In the genomic region with DNA sequence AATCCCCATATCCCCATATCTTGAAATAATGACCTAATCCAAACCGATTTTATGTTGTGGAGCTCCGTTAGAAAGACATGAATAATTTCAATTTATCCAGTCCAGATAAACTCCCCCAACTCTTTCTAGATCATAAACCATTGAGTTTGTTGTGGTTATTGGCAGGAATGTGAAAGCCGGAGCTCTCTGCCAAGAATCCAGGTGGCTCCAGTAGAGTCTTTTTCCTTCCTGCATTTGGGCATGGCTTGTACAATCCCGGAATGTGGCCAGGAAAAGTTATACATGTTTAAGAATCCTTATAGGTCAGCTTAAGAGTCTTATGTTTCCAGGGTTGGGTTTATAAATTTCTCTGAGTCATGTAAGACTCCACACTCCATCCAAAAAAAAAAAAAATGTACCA, we compare ENCODE assay signal across 22 mouse cellular contexts.
"Had no signal": no experiment of that assay in that cellular context is flagged by ENCODE, and none has a peak within 500 bp of the region (broad histone marks: within the 10 kb centered on the region; RNA-seq: fewer than 3 reads in every experiment).

No protein-coding gene starts in this region.

- H3K4me2 ChIP-seq: kidney, embryonic 15.5 days; limb, embryonic 15.5 days; liver, embryonic 11.5 days; lung, embryonic 14.5 days; midbrain, embryonic 12.5 days; midbrain, embryonic 15.5 days; neural tube, embryonic 12.5 days; neural tube, embryonic 15.5 days; stomach, embryonic 15.5 days had no signal

- DNase-seq: kidney, adult 8-10 months; kidney, postnatal 10 days; kidney, postnatal 36 days; layer of hippocampus, postnatal 36 days; liver, postnatal 0 days; lung, embryonic 14.5 days; retina, postnatal 1 day; right cerebral cortex, postnatal 25 days; spleen, adult 18-20 months; thymus, postnatal 36 days had no signal

- H3K4me3 ChIP-seq: kidney, embryonic 15.5 days; left cerebral cortex, adult 2 months; limb, embryonic 15.5 days; midbrain, embryonic 12.5 days; midbrain, embryonic 15.5 days; neural tube, embryonic 12.5 days; neural tube, embryonic 15.5 days; stomach, embryonic 15.5 days had no signal

- H3K4me1 ChIP-seq: kidney, embryonic 15.5 days; limb, embryonic 15.5 days; midbrain, embryonic 12.5 days; midbrain, embryonic 15.5 days; neural tube, embryonic 12.5 days; neural tube, embryonic 15.5 days; stomach, embryonic 15.5 days had no signal

- H3K27ac ChIP-seq: kidney, embryonic 15.5 days; left cerebral cortex, adult 2 months; limb, embryonic 15.5 days; liver, embryonic 14.5 days; macrophage; midbrain, embryonic 12.5 days; midbrain, embryonic 15.5 days; neural tube, embryonic 12.5 days; neural tube, embryonic 15.5 days; stomach, embryonic 15.5 days had no signal

- ATAC-seq: liver, postnatal 0 days; lung, postnatal 0 days; midbrain, embryonic 15.5 days had no signal

- H3K9me3 ChIP-seq: kidney, embryonic 15.5 days; limb, embryonic 15.5 days; midbrain, embryonic 12.5 days; midbrain, embryonic 15.5 days; neural tube, embryonic 12.5 days; neural tube, embryonic 15.5 days; stomach, embryonic 15.5 days had no signal

- H3K27me3 ChIP-seq: kidney, embryonic 15.5 days; limb, embryonic 15.5 days; midbrain, embryonic 12.5 days; midbrain, embryonic 15.5 days; neural tube, embryonic 12.5 days; neural tube, embryonic 15.5 days; stomach, embryonic 15.5 days had no signal

- H3K36me3 ChIP-seq: kidney, embryonic 15.5 days; limb, embryonic 15.5 days; midbrain, embryonic 12.5 days; midbrain, embryonic 15.5 days; neural tube, embryonic 12.5 days; neural tube, embryonic 15.5 days; stomach, embryonic 15.5 days had no signal

- H3K9ac ChIP-seq: kidney, embryonic 15.5 days; limb, embryonic 15.5 days; liver, embryonic 14.5 days; liver, postnatal 0 days; lung, embryonic 14.5 days; midbrain, embryonic 12.5 days; midbrain, embryonic 15.5 days; neural tube, embryonic 12.5 days; neural tube, embryonic 15.5 days; stomach, embryonic 15.5 days had no signal
